ENCODE assay signal across 8 mouse cellular contexts in the genomic region with DNA sequence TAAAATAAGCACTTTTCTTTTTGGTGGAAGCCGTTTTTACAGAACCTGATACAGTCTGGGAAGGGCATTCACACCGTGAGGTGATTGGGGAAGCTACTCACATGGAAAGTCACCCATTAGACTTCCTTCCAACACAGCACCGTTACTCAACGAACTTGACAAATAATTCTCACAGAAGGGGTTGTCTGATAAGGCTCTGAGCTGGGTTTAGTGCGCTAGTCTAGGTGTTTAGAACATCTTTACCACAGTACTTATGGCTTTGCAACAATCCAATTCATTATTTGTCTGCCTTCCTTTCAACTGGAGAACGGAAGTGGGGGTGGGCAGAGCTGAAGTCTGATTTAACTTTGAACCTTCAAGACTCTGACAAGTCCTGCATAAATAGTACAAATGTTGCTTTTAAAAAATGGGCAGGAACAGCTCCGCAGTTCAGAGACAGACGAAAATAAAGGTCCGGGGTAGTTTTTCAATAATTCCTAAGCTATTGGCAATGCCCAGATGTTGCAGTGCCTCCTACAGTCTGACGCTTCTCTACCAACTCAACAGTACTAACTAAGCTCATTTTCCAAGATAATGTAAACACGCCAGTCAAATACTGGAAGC. TPM values are rescaled to one million over a fixed set of nuclear protein-coding genes. Genes with fewer than 3 reads are reported as not detected.
A peak's percentile ranks its signal among the peaks of the same experiment; 100 is the strongest.
DNase-seq lines count a peak whose midpoint lies in the region; ATAC-seq and TF ChIP-seq lines count a peak whose summit lies in the region.

No protein-coding gene starts in this region.

- no peaks in the 10 kb centered on the region for H3K36me3 ChIP-seq in testis, adult 2 months (ENCODE audit: control insufficient read depth, insufficient read depth, low read length)
- no peaks in the 10 kb centered on the region for H3K36me3 ChIP-seq in embryonic facial prominence, embryonic 15.5 days
- no peaks in the 10 kb centered on the region for H3K36me3 ChIP-seq in stomach, postnatal 0 days (ENCODE audit: control insufficient read depth, insufficient read depth, low read length)

- TF ChIP-seq POLR2A in testis, adult 2 months (IDR thresholded peaks at IDR 0.05; ENCODE audit: control insufficient read depth, low read depth, low read length): no peak

- peak overlapping the region; percentile 51 for H3K9ac ChIP-seq in embryonic facial prominence, embryonic 15.5 days
- H3K9ac ChIP-seq in stomach, postnatal 0 days (ENCODE audit: low read length): peak overlapping the region; percentile 80

- H3K27me3 ChIP-seq in testis, adult 2 months (ENCODE audit: control insufficient read depth, insufficient read depth, low read length): no peaks in the 10 kb centered on the region
- H3K27me3 ChIP-seq in embryonic facial prominence, embryonic 15.5 days: no peaks in the 10 kb centered on the region
- H3K27me3 ChIP-seq in stomach, postnatal 0 days (ENCODE audit: control insufficient read depth, insufficient read depth, low read length): no peaks in the 10 kb centered on the region

- H3K9me3 ChIP-seq in embryonic facial prominence, embryonic 15.5 days (replicated peaks): no peaks in the 10 kb centered on the region
- H3K9me3 ChIP-seq in stomach, postnatal 0 days (ENCODE audit: control insufficient read depth, low read length): no peaks in the 10 kb centered on the region

- no peak for TF ChIP-seq EP300 in stomach, postnatal 0 days (optimal IDR thresholded peaks at IDR 0.05)

- H3K4me1 ChIP-seq in testis, adult 2 months (ENCODE audit: control insufficient read depth, insufficient read depth, low read length): peaks cover 7% of the 10 kb centered on the region
- H3K4me1 ChIP-seq in embryonic facial prominence, embryonic 15.5 days: no peaks in the 10 kb centered on the region
- no peaks in the 10 kb centered on the region for H3K4me1 ChIP-seq in stomach, postnatal 0 days (replicated peaks; ENCODE audit: control insufficient read depth, insufficient read depth)

- no peak for TF ChIP-seq CTCF in testis, adult 2 months (IDR thresholded peaks at IDR 0.05; ENCODE audit: control insufficient read depth, insufficient read depth, insufficient replicate concordance, low read depth, low read length)
- TF ChIP-seq CTCF in stomach, postnatal 0 days (IDR thresholded peaks at IDR 0.05; ENCODE audit: low read depth): peak; percentile 54

- no peak for ATAC-seq in embryonic facial prominence, embryonic 15.5 days (ENCODE audit: insufficient number of reproducible peaks, low FRiP score, low TSS enrichment, low read depth)
- no peak for ATAC-seq in stomach, postnatal 0 days (ENCODE audit: low FRiP score, low TSS enrichment)

- H3K4me2 ChIP-seq in embryonic facial prominence, embryonic 15.5 days (replicated peaks): peak overlapping the region; percentile 65
- peak overlapping the region; percentile 96 for H3K4me2 ChIP-seq in stomach, postnatal 0 days (replicated peaks; ENCODE audit: low read depth)

- peak overlapping the region; percentile 67 for H3K4me3 ChIP-seq in testis, adult 2 months (ENCODE audit: control insufficient read depth, low read depth, low read length)
- H3K4me3 ChIP-seq in embryonic facial prominence, embryonic 15.5 days (replicated peaks): peak overlapping the region; percentile 56
- H3K4me3 ChIP-seq in stomach, postnatal 0 days (ENCODE audit: low read depth, low read length): peak overlapping the region; percentile 80

- no peak for DNase-seq in testis, postnatal 10 days (ENCODE audit: low spot score)
- peak; percentile 63 for DNase-seq in induced T-regulatory cell, adult 2 months (ENCODE audit: low read depth)
- peak; percentile 30 for DNase-seq in lung, postnatal 10 days
- DNase-seq in stomach, postnatal 0 days (ENCODE audit: low spot score): no peak
- no peak for DNase-seq in layer of hippocampus, adult 8-10 months (ENCODE audit: low spot score in 2 of 2)
- no peak for DNase-seq in ovary, adult 18-20 months (ENCODE audit: low spot score)

- 28% methylated on average over 11 of the region's 11 CpGs for WGBS in embryonic facial prominence, embryonic 15.5 days
- WGBS in stomach, postnatal 0 days: 7% methylated on average over 11 of the region's 11 CpGs

- peak overlapping the region; percentile 51 for H3K27ac ChIP-seq in testis, adult 2 months (ENCODE audit: control insufficient read depth, insufficient read depth, low read depth, low read length)
- H3K27ac ChIP-seq in embryonic facial prominence, embryonic 15.5 days (replicated peaks): no peak overlapping the region
- H3K27ac ChIP-seq in stomach, postnatal 0 days (replicated peaks): peak overlapping the region; percentile 77

RNA-seq across cellular contexts. Expression of a gene that starts 0.9 kb away (rescaled TPM):
- 3.0 and 3.8 TPM in 2 replicates for polyA plus RNA-seq in testis, adult 2 months (2012; rRNA removed)
- 43.1 and 44.0 TPM in 2 replicates for polyA plus RNA-seq in embryonic facial prominence, embryonic 15.5 days (2015; fragmentation: Nextera tagmentation; extraction: Ambion mirVana)
- 18.1 and 19.1 TPM in 2 replicates for polyA plus RNA-seq in stomach, postnatal 0 days (2015; fragmentation: Nextera tagmentation; extraction: Ambion mirVana)
- 10 to 100 TPM; 19.3 to 28.7 (median 24.5) TPM for total RNA-seq in layer of hippocampus, adult 8-10 months (2022)

RNA-seq across cellular contexts. Expression of a gene that starts 24.1 kb away (rescaled TPM):
- polyA plus RNA-seq in testis, adult 2 months (2012; rRNA removed): 0.05 and 0.14 TPM in 2 replicates
- 10.0 and 11.4 TPM in 2 replicates for polyA plus RNA-seq in embryonic facial prominence, embryonic 15.5 days (2015; fragmentation: Nextera tagmentation; extraction: Ambion mirVana)
- polyA plus RNA-seq in stomach, postnatal 0 days (2015; fragmentation: Nextera tagmentation; extraction: Ambion mirVana): 2.3 and 2.5 TPM in 2 replicates
- total RNA-seq in layer of hippocampus, adult 8-10 months (2022): 1 to 10 TPM; 4.6 to 9.0 (median 6.7) TPM

RNA-seq across cellular contexts. Expression of a gene that starts 51.5 kb away (rescaled TPM):
- polyA plus RNA-seq in testis, adult 2 months (2012; rRNA removed): 0.35 and 11.4 TPM in 2 replicates
- 11.2 and 13.6 TPM in 2 replicates for polyA plus RNA-seq in embryonic facial prominence, embryonic 15.5 days (2015; fragmentation: Nextera tagmentation; extraction: Ambion mirVana)
- 3.7 and 4.6 TPM in 2 replicates for polyA plus RNA-seq in stomach, postnatal 0 days (2015; fragmentation: Nextera tagmentation; extraction: Ambion mirVana)
- 1 to 10 TPM in 2 of 4 experiments, not detected in 2; 2.6 to 4.6 TPM for total RNA-seq in layer of hippocampus, adult 8-10 months (2022)

RNA-seq across cellular contexts. Expression of a gene that starts 56.9 kb away (rescaled TPM):
- polyA plus RNA-seq in testis, adult 2 months (2012; rRNA removed): 0.30 and 0.37 TPM in 2 replicates
- polyA plus RNA-seq in embryonic facial prominence, embryonic 15.5 days (2015; fragmentation: Nextera tagmentation; extraction: Ambion mirVana): 1.8 and 2.1 TPM in 2 replicates
- 2.5 and 2.7 TPM in 2 replicates for polyA plus RNA-seq in stomach, postnatal 0 days (2015; fragmentation: Nextera tagmentation; extraction: Ambion mirVana)
- 10 to 100 TPM in 2 of 4 experiments, 1 to 10 TPM in 2; 4.1 to 20.9 (median 10.0) TPM for total RNA-seq in layer of hippocampus, adult 8-10 months (2022)

Comparison
In these comparisons a context has a peak if more than half of its experiments do, and no peak if none do; other contexts are left out.
1. DNase-seq: peak in induced T-regulatory cell, adult 2 months (single experiment) and lung, postnatal 10 days (single experiment); none in testis, postnatal 10 days (single experiment), stomach, postnatal 0 days (single experiment), layer of hippocampus, adult 8-10 months (0 of 2) and ovary, adult 18-20 months (single experiment).
2. Peak in every context shown above with its lines, with median percentiles within 50 percentile points of each other: H3K4me3 ChIP-seq.